Mouse (Mus musculus): ENCODE data around the gene Magi2. TPM values are rescaled to one million over a fixed set of nuclear protein-coding genes. Genes with fewer than 3 reads are reported as not detected.

The Magi2 gene
- polyA plus RNA-seq, 1 experiment: 1.8 TPM

DNA sequence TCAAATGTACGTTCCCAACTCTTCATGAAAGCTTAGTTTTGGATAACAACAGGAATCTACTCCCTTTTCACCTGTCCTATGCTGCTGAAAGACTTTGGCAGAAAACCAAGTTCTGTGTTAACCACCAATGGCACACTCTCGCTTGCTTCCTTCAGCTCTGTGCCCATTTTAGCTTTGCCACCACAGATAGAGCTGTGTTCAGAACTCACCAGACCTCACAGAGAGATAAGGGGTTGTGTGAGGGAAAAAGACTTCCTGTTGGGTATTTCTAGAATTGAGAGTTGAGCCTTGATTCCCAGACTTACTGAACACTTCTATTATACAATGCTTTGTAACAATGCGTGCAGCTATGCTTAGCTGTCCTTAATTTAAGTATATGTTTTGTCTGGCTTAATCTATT, 705.3 kb downstream of the Magi2 start:
- DNase-seq (ENCODE audit: low read depth): no peak

DNA sequence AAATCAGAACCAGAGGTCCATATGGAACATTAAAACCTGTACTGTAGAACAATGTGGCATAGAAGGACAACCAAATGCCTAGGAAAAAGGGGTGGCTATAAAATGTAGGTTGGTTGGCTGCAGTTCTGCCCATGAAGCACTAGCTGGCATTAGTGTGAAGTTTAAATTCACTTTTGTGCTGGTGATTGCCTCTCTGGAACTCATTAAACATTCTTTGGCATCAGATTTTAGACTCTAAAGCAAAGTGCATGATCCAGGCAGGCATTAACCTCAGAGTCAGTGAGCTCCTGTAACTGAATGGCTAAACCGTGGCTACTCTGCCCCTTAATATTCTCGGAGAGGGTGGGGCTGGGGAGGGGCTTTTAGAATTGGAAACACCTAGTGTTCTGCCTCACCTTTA, 706.4 kb downstream of the Magi2 start:
- no peak for DNase-seq (ENCODE audit: low read depth)

DNA sequence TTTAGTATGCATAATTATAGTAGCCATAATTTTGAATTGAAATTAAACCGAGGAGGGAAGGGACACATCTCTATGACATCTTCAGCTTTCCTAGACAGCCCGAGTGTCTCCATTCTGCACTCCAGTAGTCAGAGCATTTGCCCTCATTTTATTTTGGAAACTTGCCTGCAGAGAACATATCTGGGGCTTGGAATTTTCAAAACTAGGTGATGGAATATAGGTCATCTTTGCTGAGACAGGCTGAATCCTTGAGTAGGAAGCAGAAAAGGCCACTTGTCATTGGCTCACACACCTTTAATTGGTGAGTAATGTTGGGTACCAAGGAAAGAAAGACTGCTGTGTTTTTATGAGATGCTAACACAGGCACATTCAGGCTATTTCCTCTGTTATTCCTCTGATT, 724.3 kb downstream of the Magi2 start:
- no peak for DNase-seq (ENCODE audit: low read depth)

DNA sequence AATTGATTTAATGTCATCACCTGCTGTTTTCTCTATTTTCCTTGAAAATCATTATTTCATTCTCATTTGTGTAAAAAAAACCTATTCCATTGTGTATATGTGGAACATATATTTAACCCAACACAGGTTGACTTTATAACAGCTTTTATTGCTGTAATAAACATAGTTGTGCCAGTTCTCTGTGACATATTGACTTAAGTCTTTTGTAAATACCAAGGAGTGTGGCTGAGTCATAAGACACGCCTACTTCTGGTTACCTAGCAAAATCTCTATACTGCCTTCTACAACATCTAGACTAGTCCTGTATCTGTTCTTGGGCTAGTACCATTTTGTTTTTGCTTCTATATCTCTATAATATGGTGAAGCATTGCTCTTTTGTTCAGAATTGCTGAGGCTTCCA, 737.3 kb downstream of the Magi2 start:
- no peak for DNase-seq (ENCODE audit: low read depth)

DNA sequence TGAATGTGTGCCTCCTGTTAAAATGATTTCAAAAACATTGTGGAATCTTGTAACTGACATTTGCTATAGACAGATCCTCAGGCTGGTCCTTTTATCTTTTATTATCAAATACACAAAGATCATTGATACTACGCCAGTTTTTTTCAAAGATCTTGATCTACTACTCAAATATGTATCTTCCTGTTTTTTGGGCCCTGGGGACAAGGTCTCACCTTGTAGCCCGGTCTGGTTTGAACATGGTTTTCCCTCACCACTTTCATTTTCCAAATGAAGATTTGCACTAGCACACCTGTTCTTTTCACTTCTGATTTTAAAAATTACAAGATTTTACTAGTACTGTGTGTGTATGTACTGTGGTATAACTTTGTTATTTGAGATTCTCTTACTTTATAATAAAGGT, 745.9 kb downstream of the Magi2 start:
- DNase-seq (ENCODE audit: low read depth): no peak

DNA sequence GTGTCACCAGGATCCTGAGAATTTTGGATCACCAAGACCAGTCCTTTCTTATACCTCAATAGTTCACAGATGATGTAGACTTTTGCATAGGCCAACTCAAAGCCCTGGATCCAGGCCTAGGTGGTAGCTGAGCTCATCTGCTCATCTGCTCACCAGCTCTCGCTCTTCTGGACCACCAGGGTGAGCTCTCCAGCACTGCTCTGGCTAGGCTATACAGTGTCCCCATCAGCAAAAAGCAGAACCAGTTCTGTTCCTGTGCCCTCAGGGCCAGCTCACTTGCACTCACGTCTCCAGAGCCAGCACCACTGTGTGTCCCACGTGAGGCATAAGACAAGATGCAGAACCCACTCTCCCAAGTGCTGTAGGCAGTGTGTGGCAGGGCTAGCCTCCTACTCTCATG, 747.0 kb downstream of the Magi2 start:
- DNase-seq (ENCODE audit: low read depth): no peak

DNA sequence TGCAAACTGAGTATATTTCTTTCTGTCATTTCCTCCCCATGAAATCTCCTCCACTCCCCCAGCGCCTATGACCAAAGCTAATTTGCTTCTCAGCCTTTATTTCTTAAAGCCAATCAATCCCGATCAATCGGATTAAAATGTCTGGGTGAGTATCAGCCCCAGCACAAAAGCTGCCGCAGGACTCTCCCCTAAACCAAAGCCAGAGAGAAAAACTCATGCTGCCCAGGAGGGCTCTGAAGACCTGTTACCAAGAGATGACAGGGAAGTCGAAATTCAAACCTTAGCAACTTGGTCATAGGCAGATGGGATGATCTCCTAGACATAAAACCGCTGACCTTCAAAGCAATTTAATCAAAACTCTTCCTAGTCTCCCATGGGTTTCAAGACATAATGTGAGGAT, 754.7 kb downstream of the Magi2 start:
- no peak for DNase-seq (ENCODE audit: low read depth)

DNA sequence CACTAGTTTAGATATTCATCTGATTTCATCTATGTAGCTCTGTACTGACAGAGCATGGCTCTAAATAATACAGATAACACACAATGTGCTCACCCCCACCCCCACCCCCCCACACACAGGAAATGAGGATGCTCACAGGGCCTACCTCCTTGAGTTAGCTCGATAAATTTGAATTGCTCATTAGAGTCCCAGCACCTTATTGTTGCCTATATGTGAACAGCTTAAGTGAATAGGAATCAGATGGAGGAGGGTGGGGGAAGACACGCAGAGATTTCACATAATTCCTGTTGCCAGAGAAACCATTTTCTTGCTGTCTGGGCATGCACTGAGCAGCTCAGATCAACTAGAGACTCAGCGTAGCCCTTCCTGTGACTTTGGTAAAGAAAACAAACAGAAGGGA, 755.2 kb downstream of the Magi2 start:
- no peak for DNase-seq (ENCODE audit: low read depth)

DNA sequence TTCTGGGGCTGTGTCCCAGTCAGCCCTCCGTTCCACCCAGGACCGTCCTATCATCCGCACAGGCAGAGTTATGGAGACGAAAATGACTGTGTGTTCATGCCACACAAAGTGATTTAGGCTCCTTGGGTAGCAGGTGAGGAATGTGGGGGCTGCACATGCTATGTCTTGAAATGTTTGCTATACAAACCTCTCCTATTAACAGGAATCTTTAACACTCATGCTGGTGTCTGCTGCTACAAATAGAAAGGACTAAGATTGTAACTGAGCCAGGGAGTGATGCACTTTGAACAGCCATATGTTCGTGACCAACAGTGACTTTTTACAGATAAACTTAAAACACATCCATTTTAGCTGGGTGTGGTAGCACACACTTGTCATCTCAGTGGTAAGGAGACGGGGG, 772.6 kb downstream of the Magi2 start:
- DNase-seq (ENCODE audit: low read depth): no peak

DNA sequence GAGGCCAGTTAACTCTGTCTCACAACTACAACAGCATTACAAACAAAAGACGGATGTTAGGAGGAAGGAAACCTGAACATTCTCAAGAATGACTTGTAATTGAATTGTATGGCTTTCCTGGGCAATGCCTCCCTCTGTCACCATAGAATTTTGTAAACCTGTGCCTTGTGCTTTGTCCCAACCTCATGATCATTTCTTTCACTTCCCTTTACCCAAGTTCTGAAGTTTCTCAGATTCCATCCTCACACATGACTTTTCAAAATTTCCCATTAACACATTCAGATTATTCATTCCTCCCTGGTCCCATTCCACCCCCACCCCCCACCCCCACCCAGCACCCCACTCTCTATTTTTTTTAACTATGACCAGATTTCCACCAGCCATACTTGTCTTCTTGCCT, 773.1 kb downstream of the Magi2 start:
- DNase-seq (ENCODE audit: low read depth): no peak

DNA sequence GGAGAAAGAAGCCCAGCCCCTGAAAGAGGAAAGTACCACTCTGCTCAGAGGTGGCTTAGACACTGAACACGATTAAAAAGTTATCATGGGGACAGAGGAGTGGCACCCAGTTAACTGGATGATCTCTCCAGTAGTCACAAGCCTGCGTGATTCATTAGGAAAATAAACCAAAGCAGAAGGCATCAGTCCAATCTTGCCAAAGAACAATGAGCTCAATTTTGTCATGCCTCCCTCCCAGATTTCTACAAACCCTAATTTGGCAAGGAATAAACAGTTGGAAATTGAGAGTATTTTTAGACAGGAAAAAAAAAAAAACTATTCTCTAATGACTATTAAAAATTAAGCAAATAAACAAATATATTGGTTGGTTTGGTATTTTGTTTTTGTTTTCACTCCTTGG, 779.8 kb downstream of the Magi2 start:
- no peak for DNase-seq (ENCODE audit: low read depth)

DNA sequence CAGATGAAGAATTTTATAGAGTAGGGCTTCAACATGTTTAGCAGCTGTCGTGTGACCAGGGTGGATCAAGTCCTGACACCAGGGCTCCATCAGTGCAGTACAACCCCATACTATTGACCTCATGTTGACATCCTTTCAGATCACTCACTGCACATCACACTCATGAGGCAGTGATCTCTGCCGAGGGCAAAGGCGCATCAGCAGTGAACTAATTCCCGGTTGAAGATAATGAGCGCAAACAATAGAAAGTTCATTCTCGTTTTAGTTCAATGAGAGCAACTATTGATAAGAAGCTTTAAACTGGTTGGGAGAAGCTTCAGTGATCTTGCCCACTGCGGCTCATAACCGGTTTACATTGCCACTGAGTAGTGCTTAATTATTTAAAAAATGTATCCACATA, 780.4 kb downstream of the Magi2 start:
- DNase-seq (ENCODE audit: low read depth): no peak

DNA sequence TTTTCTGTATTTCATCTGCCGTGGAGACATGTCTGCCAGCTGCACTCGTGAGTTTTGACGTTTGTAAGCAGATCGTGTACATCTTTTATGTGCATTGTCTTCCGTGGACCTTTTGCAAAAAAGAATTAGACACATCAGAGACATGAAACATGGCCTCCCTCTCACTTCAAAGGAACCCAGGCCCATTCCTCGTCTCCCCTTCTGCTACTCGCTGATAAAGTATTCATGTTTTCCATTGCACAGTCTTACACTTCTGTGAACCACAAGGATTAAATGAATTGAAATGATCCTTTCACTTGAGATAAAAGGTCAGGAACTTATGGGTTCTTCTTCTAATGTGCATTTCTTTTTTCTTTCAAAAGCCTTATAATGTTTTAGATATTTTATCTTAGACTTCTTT, 783.4 kb downstream of the Magi2 start:
- no peak for DNase-seq (ENCODE audit: low read depth)

DNA sequence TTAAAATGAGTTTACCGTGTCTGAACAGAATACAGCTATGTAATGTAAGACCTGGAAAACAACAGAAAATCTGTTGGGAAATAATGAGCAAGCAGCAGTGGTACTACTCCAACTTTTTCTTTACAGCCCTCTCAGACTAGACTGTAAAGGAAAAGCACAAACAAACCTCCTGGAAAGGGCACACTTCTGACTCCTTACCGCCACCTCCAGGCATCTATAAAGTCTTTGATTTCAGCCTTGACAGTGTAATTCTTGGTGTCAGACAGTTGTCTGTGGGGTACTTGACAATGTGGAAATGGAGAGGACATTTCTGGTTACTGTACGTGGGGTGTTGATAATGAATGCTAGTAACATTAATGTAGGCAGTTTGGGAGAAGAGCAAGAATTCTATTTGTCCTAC, 791.2 kb downstream of the Magi2 start:
- DNase-seq (ENCODE audit: low read depth): no peak

DNA sequence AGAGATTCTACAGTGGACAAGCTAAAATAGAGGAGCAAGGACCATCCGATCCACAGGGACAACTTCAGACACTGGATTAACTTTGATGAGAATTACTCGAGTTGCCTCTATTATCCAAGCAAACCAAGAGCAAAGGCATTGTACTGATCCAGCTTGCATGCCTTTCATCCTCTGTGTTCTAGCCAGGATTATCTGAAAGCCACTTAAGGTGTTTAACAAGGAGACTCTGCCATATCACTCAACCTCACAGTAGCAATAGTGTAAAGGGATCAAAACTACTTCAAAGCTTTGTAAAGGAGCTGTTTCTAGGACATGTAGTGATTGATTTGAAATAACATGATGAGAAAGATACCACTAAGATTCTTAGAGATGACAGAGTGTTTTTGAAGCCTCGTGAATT, 819.8 kb downstream of the Magi2 start:
- DNase-seq (ENCODE audit: low read depth): no peak

DNA sequence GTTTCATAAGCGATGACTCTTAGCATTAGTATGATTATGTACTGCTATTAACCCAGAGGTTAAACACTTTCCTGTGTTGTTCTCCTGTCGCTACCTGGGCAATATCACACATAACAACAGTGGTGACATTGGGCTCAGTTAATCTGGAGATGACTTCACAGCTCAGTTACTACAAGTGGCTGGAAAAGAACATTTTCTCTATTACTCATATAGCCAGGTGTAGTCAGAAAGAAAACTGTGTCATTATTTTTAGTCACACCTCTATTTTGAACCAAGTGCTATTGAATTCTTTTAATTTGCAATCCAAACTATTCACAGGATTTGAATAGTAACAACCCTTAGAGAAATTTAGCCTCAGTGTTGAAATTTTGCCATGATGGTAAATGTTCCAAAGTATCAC, 821.5 kb downstream of the Magi2 start:
- DNase-seq (ENCODE audit: low read depth): no peak

DNA sequence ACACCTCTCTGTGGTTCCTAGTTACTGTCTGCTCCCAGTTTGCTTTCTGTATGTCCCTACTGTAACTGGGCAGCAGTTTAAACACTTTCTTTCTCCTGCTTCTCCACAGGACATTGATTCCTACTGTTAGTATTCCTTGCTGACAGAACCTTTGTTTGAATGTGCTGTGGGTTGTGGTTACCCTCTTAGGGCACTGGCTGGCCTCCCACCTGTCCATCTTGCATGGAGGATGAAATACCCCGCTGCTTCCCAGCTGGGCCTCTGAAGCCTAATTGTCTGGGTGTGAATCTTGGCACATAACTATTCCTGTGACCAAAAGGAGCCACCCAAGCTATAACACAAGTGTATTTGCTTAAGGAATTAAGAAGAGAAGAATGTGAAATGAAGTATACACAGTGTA, 823.4 kb downstream of the Magi2 start:
- DNase-seq (ENCODE audit: low read depth): no peak

DNA sequence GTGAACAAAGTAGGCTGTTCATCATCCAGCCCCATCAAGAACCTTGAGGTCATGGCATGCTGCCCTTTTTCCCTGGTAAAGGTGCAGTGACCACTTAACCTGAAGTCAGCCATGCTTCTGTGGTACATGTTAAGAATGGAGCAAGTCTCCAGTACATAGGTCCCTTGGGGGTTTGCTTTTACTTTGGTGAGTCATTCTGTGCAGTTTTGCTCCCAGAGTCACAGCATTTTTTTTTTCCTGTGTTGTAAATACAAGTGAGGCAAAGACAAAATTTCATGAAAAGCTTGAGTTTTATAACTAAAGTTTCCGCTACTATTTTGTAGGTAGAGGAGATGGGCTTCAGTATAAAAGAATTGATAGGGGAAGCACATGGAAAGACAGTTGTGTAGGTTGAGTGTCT, 828.2 kb downstream of the Magi2 start:
- DNase-seq (ENCODE audit: low read depth): no peak

DNA sequence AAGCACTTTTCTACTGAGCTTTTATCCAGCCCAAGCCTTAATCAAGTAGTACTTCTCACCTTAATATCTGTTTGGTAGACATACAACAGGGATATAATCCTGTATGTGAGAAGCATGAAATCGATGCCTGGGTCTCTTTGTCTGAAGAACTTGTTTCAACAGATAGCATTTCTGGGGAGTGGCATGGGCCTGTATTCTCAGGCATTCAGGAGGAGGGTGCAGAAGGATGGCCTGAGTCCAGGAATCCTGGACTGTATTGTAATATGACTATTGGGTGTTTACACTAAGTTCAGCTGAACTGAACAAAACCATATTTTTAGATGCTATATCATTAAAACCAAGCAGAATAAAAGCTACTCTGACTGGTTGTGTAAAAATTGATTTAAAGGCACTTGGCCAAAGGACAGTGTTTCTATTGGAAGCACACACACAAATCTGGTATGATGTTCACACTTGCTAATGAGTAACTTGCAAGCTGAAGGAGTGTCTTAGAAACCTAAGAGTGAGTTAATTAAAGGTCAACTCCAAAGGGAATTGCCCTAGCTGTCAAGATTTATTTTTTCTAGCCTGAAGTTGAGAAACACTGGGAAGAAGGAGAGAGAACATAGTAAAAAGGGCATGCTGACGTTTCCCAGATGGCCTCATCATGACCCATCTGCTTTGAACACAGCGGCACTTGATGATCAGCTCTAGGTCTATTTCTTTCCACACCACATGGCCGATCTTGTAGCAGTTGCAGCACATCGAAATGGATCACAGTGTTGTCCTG, 829.4 kb downstream of the Magi2 start:
- DNase-seq (ENCODE audit: low read depth): no peak

DNA sequence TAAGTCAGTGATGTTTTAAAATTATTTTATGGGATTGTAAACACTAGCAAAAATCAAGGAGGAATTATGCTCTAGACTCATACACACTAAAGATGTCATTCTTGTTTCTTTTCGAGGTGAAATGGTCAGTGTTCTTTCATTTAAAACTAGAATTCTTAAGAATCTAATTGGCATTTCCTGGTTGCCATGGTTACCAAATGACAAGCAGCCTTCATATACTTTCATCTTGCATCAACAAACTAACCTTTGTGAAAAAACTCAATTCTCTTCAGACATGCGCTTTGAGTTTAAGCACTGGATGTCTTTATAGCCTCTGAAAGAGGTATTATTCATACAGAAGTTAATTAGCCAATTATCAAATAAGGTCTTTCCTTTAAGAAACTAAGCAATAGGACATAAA, 830.0 kb downstream of the Magi2 start:
- no peak for DNase-seq (ENCODE audit: low read depth)

DNA sequence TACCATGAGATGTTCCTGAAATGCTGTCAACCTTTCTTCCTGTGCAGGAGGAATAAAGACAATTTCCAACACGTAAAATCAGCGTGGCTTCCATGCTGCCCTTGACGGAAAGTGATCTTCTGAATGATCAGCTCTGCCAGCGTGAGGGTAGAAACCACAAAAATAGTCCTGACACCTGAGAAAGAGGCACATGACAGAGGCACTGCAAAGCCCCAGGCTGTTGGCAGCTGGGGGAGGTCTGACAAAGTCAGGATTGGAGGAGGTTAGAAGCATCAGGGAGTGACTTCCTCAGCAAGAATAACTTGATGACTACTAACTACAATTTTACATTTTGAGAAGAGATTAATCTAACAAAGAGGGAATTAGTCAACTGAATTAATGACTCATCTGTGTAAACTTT, 835.2 kb downstream of the Magi2 start:
- DNase-seq (ENCODE audit: low read depth): no peak

DNA sequence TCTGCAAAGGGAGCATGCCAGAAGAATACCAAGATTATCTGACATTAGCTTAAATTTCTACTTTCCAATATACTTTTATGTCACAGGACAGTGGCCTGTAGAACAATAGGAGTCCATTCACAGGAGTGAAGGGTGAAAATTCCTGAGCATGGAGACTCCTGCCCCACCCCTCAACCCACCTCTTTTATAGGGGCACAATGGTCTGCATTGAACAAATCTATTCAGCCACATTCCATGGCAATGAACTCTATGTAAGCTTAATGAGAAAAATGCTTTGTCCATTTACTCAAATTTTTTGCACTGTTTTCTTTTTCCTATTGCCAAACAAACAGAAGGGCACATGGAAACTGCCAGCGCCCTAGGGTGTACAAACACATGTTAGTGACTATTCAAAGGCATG, 838.2 kb downstream of the Magi2 start:
- no peak for DNase-seq (ENCODE audit: low read depth)

DNA sequence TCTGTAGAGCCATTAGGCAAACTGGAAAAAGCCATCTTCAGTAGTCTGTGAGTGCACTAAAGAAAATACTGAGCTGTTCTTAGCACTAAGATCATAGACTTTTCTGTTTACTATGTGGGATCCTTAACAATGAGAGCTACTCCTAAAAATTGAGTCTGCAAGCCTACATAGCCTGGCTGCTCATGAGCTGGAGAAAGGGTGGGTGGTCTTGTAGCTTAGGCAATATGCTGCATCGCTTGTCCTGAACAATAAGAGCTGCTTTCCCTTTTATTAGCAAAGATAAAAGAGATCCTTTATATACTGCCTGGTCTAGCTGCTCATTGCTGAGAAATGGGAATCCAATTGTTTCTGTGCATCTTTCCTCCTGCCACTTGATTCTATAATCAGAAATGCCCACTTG, 841.7 kb downstream of the Magi2 start:
- no peak for DNase-seq (ENCODE audit: low read depth)

DNA sequence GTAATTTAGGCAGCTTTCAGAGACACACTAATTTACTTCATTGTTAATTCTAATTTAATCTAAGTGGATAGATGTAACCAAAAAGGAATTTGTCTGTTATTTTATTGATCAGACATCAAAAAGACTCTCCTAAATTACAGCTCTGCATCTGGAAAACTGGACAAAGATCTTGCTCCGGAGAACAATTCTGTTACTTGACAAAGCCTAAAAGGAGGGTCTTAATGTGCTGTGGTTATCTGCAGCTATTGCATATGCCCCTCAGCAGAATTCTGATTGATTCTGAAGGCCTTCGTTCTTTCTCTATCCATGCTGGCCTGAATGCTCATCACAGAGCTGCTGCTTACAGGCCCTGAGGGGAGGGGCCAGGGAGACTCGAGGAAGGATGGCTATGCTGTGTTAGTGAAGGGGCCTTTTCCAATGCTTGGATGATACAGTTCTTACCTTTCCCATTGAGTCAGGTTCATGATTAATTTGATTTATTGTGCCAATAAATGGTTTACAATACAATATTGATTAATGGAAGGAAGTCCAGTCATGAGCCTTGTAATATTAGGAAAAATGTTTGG, 842.2 kb downstream of the Magi2 start:
- DNase-seq (ENCODE audit: low read depth): no peak
